Mouse (Mus musculus): ENCODE data around the gene Dpyd. TPM values are rescaled to one million over a fixed set of nuclear protein-coding genes. Genes with fewer than 3 reads are reported as not detected.

The Dpyd gene
- total RNA-seq, 2 experiments from 2014 or later: 0.86 to 1.2 TPM

DNA sequence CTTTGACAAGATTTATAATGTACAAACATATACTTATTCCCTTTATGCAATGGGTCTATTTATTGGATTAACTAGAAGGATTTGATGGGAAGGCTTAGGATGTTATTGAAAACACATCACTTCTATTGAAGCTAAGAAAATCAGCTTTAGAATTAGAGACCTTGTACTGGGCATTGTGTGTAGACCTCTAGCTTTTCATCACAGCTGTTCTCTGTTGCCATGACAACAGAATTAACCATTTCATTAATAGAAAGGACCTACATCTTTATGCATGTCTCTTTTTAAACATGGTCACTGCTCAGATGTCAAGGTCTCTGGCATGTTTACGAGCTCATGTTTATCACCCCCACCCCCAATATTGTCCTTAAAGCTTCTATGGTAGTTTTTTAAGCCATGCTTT, 902.5 kb downstream of the Dpyd start:
- no peak for DNase-seq
- intact Hi-C loops (cut with DNase I; ENCODE audit: low total_unique reads): no loop called here

GRCm38 (mm10) chr3:119467723-119468122, 905.8 kb downstream of the Dpyd start:
- no peak for DNase-seq
- intact Hi-C loops (cut with DNase I; ENCODE audit: low total_unique reads): no loop called here
